Mouse (Mus musculus) stomach, embryonic 14.5 days (tissue): ENCODE results near the gene Znrf4. TPM values are rescaled to one million over a fixed set of nuclear protein-coding genes. Genes with fewer than 3 reads are reported as not detected.
"Not testable (repeated sequence)": the region's sequence is repeated elsewhere in the genome, so short reads cannot be mapped to it uniquely, and the experiment has no call there.

ENCODE experiments used
- ATAC-seq: fragments of 200-750 bp; cut with Nextera tagmentation; 2 replicates; pipeline ENCODE4 v1.8.0; 2017; ENCODE audit warnings: low read depth, moderate TSS enrichment; ENCODE audit not compliant: insufficient number of reproducible peaks, insufficient read depth, low FRiP score
- H3K27ac ChIP-seq: fragments of 300-500 bp; sonication (generic); 2 replicates; pipeline ENCODE4 v1.5.1; 2014; ENCODE audit warnings: mild to moderate bottlenecking, low read length, moderate library complexity, mixed read lengths
- H3K27me3 ChIP-seq: fragments of 300-500 bp; sonication (generic); 2 replicates; pipeline ENCODE4 v1.6.1; 2014; ENCODE audit warnings: low read length, control low read depth, mixed read lengths; ENCODE audit not compliant: control insufficient read depth, insufficient read depth
- H3K36me3 ChIP-seq: fragments of 300-500 bp; sonication (generic); 2 replicates; pipeline ENCODE4 v1.6.1; 2014; ENCODE audit warnings: mild to moderate bottlenecking, control low read depth, low read length, moderate library complexity, mixed read lengths; ENCODE audit not compliant: control insufficient read depth, insufficient read depth
- H3K4me1 ChIP-seq: fragments of 300-500 bp; sonication (generic); 2 replicates; pipeline ENCODE4 v1.6.1; 2014; ENCODE audit warnings: low read length, control low read depth, mixed read lengths; ENCODE audit not compliant: control insufficient read depth, insufficient read depth
- H3K4me2 ChIP-seq: fragments of 300-500 bp; sonication (generic); replicated peaks from 2 replicates; pipeline ENCODE4 v1.6.1; 2014; ENCODE audit warnings: low read depth, low read length, control low read depth
- H3K4me3 ChIP-seq: fragments of 300-500 bp; sonication (generic); 2 replicates; pipeline ENCODE4 v1.5.1; 2014; ENCODE audit warnings: low read depth, low read length, control low read depth
- H3K9ac ChIP-seq: fragments of 300-500 bp; sonication (generic); replicated peaks from 2 replicates; pipeline ENCODE4 v1.6.1; 2014; ENCODE audit warnings: low read depth, mild to moderate bottlenecking, control low read depth, low read length, moderate library complexity, mixed read lengths
- H3K9me3 ChIP-seq: fragments of 300-500 bp; sonication (generic); 2 replicates; pipeline ENCODE4 v1.6.1; 2016; ENCODE audit warnings: low read depth, low read length, control low read depth; ENCODE audit not compliant: control insufficient read depth
- WGBS: fragments of 180-500 bp; shearing (Covaris S2); extraction: QIAGEN DNeasy Blood & Tissue Kit; methylation state at CpG from one replicate; pipeline ENCODE4 v1.1.7; 2014; 5-methylcytosine and 5-hydroxymethylcytosine counted together
- polyA plus RNA-seq: library from polyadenylated mRNA; unstranded; fragments of >200 nt; fragmentation: Nextera tagmentation; extraction: Ambion mirVana; gene quantifications from 2 replicates; pipeline ENCODE4 v1.2.1, GENCODE M21; 2014

The Znrf4 gene
- polyA plus RNA-seq, 1 experiment from 2014 or later = not detected

DNA sequence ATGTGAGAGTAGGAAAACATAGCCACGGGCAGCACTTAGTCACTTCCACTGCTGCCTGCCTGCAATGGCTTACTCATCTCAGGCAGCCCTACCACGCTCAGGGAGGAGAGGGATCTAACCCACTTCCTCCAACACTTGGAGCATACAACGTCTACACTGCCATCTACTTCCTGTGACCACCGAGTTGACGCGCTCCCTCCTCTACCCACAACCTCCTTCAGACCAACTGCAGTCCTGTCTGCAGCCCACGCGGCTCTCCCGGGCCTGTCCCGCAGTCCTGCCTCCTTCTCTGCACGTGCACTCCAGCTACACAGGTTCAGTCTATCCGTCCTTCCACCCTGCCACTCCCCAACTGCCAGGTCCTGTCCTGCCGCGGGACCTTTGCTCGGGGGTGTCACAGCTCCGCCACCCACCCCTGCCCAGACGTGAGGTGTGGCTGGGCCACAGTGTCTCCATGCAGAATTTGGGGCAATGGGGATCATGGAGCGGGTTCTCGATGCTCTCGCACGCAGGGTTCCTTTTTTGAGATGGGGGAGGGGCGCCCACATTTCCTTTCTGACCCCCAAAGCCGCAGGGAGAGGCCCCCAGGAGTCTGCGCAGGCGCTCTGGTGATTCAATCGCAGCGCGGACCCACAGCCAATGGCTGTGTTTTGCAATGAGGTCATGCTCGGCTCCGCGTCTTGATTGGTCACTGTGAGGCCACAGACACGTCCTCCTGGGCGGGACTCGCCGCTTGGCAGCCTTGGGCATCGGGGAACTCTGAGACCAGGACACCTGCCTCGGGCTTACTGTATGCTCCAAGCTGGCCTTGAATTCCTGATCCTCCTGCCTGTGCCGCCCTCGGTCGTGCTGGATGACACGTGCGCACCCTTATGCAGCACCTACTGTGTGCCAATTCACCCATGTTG, 4.8 kb downstream of the Znrf4 start:
- Histone ChIP-seq H3K4me3 (peak overlapping the region; percentile 41), H3K9me3 (no peaks in the 10 kb centered on the region), H3K27me3 (peaks cover 24% of the 10 kb centered on the region), H3K27ac (peak overlapping the region; percentile 90), H3K36me3 (no peaks in the 10 kb centered on the region), H3K4me2 (peak overlapping the region; percentile 94), H3K9ac (peak overlapping the region; percentile 67), H3K4me1 (peaks cover 6% of the 10 kb centered on the region; the same call in 1 of the 2 replicates)
- peak; percentile 96 for ATAC-seq
- WGBS = under 1% methylated on average over 42 of the region's 42 CpGs

DNA sequence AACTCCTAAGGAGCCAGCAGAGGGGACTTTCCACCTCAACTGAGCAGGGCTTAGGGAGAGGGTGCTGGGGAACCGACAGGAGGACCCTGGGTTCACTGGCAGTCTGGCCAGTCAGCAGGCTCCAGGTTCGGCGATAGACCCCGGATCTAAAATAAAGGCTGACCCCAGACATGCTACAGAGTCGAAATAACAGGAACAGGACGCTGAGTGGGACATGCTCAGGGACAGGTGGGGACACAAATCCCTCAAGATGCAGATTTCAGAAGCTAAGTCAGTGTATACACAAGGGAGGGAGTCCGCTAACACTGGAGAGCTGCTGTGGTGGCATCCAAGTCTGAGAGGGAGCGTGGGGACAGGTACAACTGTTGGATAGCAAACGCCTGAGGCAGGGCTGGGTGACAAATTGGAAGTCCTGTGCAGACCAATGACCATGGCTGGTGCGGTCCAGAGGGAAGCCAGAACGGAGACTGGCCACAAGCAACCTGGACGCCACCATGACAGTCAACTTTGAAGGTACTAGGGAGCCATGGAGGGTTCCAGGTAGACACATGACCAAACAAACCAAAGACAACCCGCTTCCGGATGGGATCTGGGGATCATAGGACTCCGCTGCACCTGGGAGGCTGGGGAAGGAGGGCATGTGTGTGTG, 5.7 kb downstream of the Znrf4 start:
- WGBS = 57% methylated on average over 15 of the region's 15 CpGs
- peak overlapping the region; percentile 94 for H3K4me2 ChIP-seq
- H3K27me3 ChIP-seq = peaks cover 16% of the 10 kb centered on the region
- H3K36me3 ChIP-seq = no peaks in the 10 kb centered on the region
- peak overlapping the region; percentile 67; the same call in 1 of the 2 replicates for H3K9ac ChIP-seq
- no peak for ATAC-seq
- no peaks in the 10 kb centered on the region for H3K9me3 ChIP-seq
- peak overlapping the region; percentile 41 for H3K4me3 ChIP-seq
- no peak overlapping the region; the same call in 1 of the 2 replicates for H3K27ac ChIP-seq
- H3K4me1 ChIP-seq = peaks cover 6% of the 10 kb centered on the region; the same call in 1 of the 2 replicates

DNA sequence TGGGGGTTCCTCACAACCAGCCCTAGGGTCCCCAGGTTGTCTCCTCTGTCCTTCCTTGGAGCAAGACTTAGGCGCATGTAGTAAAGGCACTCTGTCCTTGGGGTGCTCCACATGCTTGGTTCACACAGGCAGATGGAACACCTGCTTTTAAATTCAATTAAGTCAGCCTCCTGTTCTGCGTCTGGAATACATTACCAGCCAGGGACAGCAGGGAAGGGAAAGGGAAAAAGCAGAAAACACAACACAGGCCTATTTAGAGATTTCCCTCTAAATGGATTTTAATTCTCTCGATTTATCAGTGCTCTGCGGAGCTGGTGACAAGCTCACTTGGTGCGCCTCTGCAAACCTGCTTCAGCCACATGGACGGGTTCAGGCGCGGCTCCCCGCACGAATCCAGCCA, 6.8 kb downstream of the Znrf4 start:
- 75% methylated on average over 10 of the region's 10 CpGs for WGBS
- no peak for ATAC-seq
- Histone ChIP-seq H3K4me2 (no peak overlapping the region), H3K4me3 (no peak overlapping the region), H3K36me3 (no peaks in the 10 kb centered on the region), H3K9ac (no peak overlapping the region), H3K4me1 (peaks cover 6% of the 10 kb centered on the region; the same call in 1 of the 2 replicates), H3K9me3 (no peaks in the 10 kb centered on the region), H3K27me3 (peaks cover 6% of the 10 kb centered on the region), H3K27ac (no peak overlapping the region)

DNA sequence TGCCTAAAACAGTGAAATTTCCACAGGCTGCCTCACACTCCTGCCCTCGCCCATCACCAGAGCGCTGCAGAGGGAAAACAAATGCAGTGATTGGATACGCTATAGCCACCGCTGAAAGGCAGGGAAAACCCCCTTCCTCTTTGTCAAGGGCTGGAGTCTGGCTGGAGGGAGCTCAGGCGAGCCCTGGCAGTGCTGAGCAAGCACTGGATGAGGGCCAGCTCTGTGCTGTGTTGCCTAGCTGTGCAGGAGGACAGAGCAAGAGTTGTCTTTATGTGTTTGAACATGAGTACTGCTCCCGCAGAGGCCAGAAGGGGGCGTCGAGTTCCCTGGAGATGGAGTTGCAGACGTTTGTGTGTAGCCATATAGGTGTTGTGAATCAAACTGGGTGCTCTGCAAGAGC, 9.7 kb downstream of the Znrf4 start:
- Histone ChIP-seq H3K4me1 (peaks cover 3% of the 10 kb centered on the region; the same call in 1 of the 2 replicates), H3K27ac (no peak overlapping the region), H3K9ac (no peak overlapping the region), H3K4me3 (no peak overlapping the region), H3K27me3 (no peaks in the 10 kb centered on the region), H3K9me3 (no peaks in the 10 kb centered on the region), H3K36me3 (no peaks in the 10 kb centered on the region), H3K4me2 (no peak overlapping the region)
- 31% methylated on average over 9 of the region's 9 CpGs for whole genome bisulfite sequencing
- ATAC-seq = no peak

DNA sequence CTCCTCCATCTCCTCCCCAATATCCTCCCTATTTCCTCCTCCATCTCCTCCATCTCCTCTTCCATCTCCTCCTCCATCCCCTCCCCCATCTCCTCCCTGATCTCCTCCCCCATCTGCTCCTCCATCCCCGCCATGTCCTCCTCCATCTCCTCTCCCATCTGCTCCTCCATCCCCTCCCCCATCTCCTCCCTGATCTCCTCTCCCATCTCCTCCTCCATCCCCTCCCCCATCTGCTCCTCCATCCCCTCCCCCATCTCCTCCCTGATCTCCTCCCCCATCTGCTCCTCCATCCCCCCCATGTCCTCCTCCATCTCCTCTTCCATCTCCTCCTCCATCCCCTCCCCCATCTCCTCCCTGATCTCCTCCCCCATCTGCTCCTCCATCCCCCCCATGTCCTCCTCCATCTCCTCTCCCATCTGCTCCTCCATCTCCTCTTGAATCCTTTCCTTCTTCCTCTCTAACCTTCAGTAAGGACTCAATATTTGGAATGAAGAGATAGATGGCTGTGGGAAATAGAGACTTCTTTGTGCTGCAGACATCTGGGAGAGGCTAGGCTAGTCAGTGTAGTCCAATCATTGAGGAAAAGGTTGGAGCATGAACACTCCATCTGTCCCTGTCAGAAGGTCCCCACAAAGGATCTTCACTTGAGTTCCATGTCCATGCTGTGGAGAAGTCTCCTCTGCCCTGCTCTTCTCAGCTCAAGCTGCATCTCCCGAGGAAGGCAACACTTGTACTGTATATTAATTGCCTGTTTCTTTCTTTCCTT, 10.4 kb downstream of the Znrf4 start:
- H3K4me1 ChIP-seq, H3K9ac ChIP-seq, ATAC-seq, H3K27me3 ChIP-seq, H3K4me3 ChIP-seq, H3K4me2 ChIP-seq, H3K9me3 ChIP-seq, H3K36me3 ChIP-seq, H3K27ac ChIP-seq: not testable (repeated sequence)
- 54% methylated on average over 2 of the region's 2 CpGs for WGBS

DNA sequence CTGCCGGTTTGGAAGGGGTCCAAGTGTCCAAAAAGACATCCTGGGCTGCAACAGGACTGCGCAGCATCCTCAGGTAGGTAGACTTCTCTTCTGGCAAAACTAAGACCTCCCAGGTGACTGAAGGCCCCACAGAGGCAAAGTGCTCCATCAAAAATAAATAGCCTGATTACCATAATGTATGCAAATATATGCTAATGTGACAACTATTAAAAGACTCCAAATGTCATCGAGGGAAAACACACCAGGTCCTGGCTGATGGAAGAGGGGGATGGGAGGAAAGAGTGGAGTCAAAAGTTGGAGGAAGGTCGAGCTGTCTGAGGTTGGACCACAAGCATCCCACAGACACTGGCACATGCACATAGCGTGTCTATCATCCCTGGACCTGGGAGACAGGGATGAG, 13.0 kb downstream of the Znrf4 start:
- H3K27me3 ChIP-seq = no peaks in the 10 kb centered on the region
- H3K4me2 ChIP-seq = no peak overlapping the region
- H3K4me1 ChIP-seq = no peaks in the 10 kb centered on the region
- H3K27ac ChIP-seq = no peak overlapping the region
- no peak for ATAC-seq
- no peak overlapping the region for H3K9ac ChIP-seq
- H3K36me3 ChIP-seq = no peaks in the 10 kb centered on the region
- 77% methylated on average over 5 of the region's 5 CpGs for WGBS
- H3K9me3 ChIP-seq = peaks cover 15% of the 10 kb centered on the region
- no peak overlapping the region for H3K4me3 ChIP-seq

DNA sequence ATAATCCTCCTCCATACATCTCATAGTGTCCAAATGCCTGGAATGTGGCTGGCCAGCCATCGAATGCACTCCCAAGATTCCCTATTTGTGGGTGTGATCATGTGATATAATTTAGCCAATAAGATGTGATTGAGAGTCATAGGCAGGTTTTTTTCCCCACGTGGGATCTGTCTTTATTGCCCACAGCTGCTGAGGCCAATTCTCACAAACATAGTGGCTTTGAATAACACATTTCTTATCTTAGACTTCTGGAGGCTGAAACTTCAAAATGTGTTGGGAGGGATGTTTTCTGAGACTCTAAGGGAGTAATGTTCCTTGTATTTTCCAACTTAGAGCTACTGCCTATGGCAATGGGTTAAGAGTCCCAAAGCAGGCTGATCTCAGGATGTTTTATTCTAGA, 17.8 kb downstream of the Znrf4 start:
- H3K36me3 ChIP-seq = no peaks in the 10 kb centered on the region
- H3K9me3 ChIP-seq = peaks cover 35% of the 10 kb centered on the region
- no peaks in the 10 kb centered on the region for H3K4me1 ChIP-seq
- no peak overlapping the region for H3K9ac ChIP-seq
- 66% methylated on average over 2 of the region's 2 CpGs for WGBS
- no peak overlapping the region for H3K27ac ChIP-seq
- no peak overlapping the region for H3K4me2 ChIP-seq
- no peaks in the 10 kb centered on the region for H3K27me3 ChIP-seq
- H3K4me3 ChIP-seq = no peak overlapping the region
- ATAC-seq = no peak

DNA sequence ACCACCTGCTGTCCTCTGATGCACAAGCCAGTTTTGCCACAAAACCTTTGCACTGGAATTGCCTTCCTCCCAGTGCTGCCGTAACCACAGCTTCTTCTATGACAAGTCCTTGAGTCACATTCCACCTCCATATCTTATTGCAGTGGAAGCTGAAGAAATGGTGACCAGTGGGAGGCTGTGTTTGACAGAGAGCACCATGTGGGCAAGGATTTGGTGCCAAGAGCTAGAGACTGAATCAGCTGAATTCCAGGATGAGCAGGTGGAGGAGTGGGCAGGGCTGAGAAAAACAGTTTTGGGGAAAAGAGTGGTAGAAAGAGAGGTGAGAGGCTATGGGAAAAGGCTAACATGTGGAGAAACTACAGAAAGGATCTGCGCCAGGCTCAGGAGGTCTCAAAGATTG, 18.4 kb downstream of the Znrf4 start:
- Histone ChIP-seq H3K4me3 (no peak overlapping the region), H3K27ac (no peak overlapping the region), H3K4me2 (no peak overlapping the region), H3K4me1 (no peaks in the 10 kb centered on the region), H3K36me3 (no peaks in the 10 kb centered on the region), H3K27me3 (no peaks in the 10 kb centered on the region), H3K9ac (no peak overlapping the region), H3K9me3 (peaks cover 35% of the 10 kb centered on the region)
- no peak for ATAC-seq
- 99% methylated on average over 2 of the region's 2 CpGs for WGBS
